Mouse (Mus musculus) lung, adult 2 months (tissue): ENCODE measurements around the gene Bcl2.

Source experiments
- CTCF ChIP-seq: fragments of 200-500 bp; IDR thresholded peaks from 2 replicates; pipeline ENCODE4 v1.5.1; 2011; ENCODE audit warnings: mild to moderate bottlenecking, low read length, control low read depth; ENCODE audit not compliant: insufficient read depth
- POLR2A ChIP-seq: fragments of 200-500 bp; IDR thresholded peaks from 2 replicates; pipeline ENCODE4 v1.6.1; 2011; ENCODE audit warnings: low read depth, mild to moderate bottlenecking, control low read depth, low read length, borderline replicate concordance; ENCODE audit errors: extremely low read depth

DNA sequence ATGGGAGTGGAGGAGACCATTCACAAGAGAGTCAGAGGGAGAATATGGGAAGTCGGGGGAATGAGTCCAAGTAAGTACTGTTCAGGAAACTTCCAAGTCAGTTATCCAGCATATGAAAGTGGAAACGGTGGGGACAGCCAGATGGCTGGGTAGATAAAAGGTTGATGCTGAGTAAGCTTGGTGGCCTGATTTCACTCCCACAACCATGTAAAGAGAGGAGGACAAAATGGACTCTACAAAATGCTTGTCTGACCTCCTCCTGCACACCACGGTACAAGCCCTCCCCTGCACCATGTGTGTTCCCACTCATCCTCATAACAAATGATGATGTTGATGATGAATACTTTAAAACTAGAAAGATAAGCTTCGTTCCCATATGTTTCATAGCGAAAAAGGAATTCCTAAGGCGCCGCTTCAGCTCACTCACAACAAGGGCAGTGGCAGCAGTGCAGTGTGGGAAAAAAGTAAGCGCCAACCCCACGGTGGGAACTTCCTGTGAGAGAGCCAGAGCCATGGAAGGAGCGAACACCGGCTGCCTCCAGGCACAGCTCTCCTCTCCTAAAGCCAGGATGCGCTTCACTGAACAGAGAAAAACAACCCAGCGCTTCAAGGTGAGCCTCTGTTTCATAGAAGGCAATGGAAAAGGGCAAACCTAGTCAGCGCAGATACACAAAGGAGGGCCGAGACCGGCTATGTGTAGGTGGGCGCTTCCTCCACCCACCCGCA is 26.5 kb downstream of the Bcl2 start:
- TF ChIP-seq CTCF (no peak), POLR2A (no peak)
